In genomic region chr9:3018944-3019343, GRCm38 (mm10) we compare ENCODE assay signal across 12 mouse cellular contexts. TPM values are rescaled to one million over a fixed set of nuclear protein-coding genes. Genes with fewer than 3 reads are reported as not detected.
A peak's percentile ranks its signal among the peaks of the same experiment; 100 is the strongest.
DNase-seq lines count a peak whose midpoint lies in the region.
"Had no signal": no experiment of that assay in that cellular context is flagged by ENCODE, and none has a peak within 500 bp of the region (broad histone marks: within the 10 kb centered on the region; RNA-seq: fewer than 3 reads in every experiment).

No protein-coding gene starts in this region.

- DNase-seq in B cell, adult 2 months = peak; percentile 74 to 76
- peak; percentile 4 for DNase-seq in cerebellum, adult 9-11 months
- DNase-seq in gastrocnemius, adult 8-10 months (ENCODE audit: low spot score in 2 of 2) = peak; percentile 28 to 84
- peak; percentile 100 for DNase-seq in kidney, postnatal 14 days
- DNase-seq in layer of hippocampus, postnatal 36 days = peak; percentile 66 to 70
- peak; percentile 64 for DNase-seq in lung, postnatal 14 days
- peak; percentile 62 to 84 for DNase-seq in spleen, adult 18-20 months
- peak; percentile 11 for DNase-seq in thymus, postnatal 25 days

RNA-seq across cellular contexts. Expression of gene Gm10719, which starts 1.7 kb away (rescaled TPM):
- under 1 TPM in 2 of 4 experiments, not detected in 2; 0.51 to 0.61 TPM for total RNA-seq in gastrocnemius, adult 8-10 months (2022)
- under 1 TPM in 1 of 2 experiments, not detected in 1; 0.78 TPM for total RNA-seq in layer of hippocampus, postnatal 36 days (2021)
- total RNA-seq: heart, postnatal 10 days had no signal

RNA-seq across cellular contexts. Expression of gene Gm10720, which starts 3.5 kb away (rescaled TPM):
- not detected for total RNA-seq in gastrocnemius, adult 8-10 months (2022)
- not detected for total RNA-seq in layer of hippocampus, postnatal 36 days (2021)
- total RNA-seq: CH12.LX; heart, postnatal 10 days; left cerebral cortex, postnatal 36 days; midbrain, postnatal 0 days had no signal

RNA-seq across cellular contexts. Expression of gene Gm10718, which starts 4.4 kb away (rescaled TPM):
- under 1 TPM in 1 of 4 experiments, not detected in 3; 0.62 TPM for total RNA-seq in gastrocnemius, adult 8-10 months (2022)
- total RNA-seq in layer of hippocampus, postnatal 36 days (2021) = under 1 TPM in 1 of 2 experiments, not detected in 1; 0.92 TPM
- total RNA-seq: midbrain, postnatal 0 days had no signal

RNA-seq across cellular contexts. Expression of gene Gm10721, which starts 6.0 kb away (rescaled TPM):
- not detected for total RNA-seq in gastrocnemius, adult 8-10 months (2022)
- total RNA-seq in layer of hippocampus, postnatal 36 days (2021) = not detected
- total RNA-seq: heart, postnatal 10 days; left cerebral cortex, postnatal 36 days; midbrain, postnatal 0 days had no signal

RNA-seq across cellular contexts. Expression of gene Gm10717, which starts 6.3 kb away (rescaled TPM):
- total RNA-seq in gastrocnemius, adult 8-10 months (2022) = not detected
- total RNA-seq in layer of hippocampus, postnatal 36 days (2021) = not detected
- total RNA-seq: CH12.LX; heart, postnatal 10 days; left cerebral cortex, postnatal 36 days; midbrain, postnatal 0 days had no signal

Comparison
In these comparisons a context has a peak if more than half of its experiments do, and no peak if none do; other contexts are left out.
1. Peak in every context shown above with its lines: DNase-seq.
2. DNase-seq: peak in every context shown above with its lines; median percentile 100 in kidney, postnatal 14 days; 75 in B cell, adult 2 months; 73 in spleen, adult 18-20 months; 68 in layer of hippocampus, postnatal 36 days; 64 in lung, postnatal 14 days; 56 in gastrocnemius, adult 8-10 months; 11 in thymus, postnatal 25 days; 4 in cerebellum, adult 9-11 months.